Mouse (Mus musculus) kidney, adult 2 months (tissue): Measurements from ENCODE around the gene Txndc16.

Experiments
- CTCF ChIP-seq: fragments of 200-500 bp; conservative IDR thresholded peaks from 2 replicates; pipeline ENCODE4 v1.5.1; 2011; ENCODE audit warnings: low read depth, mild to moderate bottlenecking, control low read depth, low read length, moderate library complexity, mixed read lengths; ENCODE audit not compliant: insufficient read depth, insufficient read length
- POLR2A ChIP-seq: fragments of 200-500 bp; IDR thresholded peaks from one replicate; pipeline ENCODE4 v1.6.1; 2011; ENCODE audit warnings: low read depth, low read length, control low read depth

GRCm38 (mm10) chr14:45181611-45182010 lies 38.5 kb downstream of the Txndc16 start:
- TF ChIP-seq POLR2A: no peak
- no peak for TF ChIP-seq CTCF
